ENCODE assay signal across 8 mouse cellular contexts in the genomic region with DNA sequence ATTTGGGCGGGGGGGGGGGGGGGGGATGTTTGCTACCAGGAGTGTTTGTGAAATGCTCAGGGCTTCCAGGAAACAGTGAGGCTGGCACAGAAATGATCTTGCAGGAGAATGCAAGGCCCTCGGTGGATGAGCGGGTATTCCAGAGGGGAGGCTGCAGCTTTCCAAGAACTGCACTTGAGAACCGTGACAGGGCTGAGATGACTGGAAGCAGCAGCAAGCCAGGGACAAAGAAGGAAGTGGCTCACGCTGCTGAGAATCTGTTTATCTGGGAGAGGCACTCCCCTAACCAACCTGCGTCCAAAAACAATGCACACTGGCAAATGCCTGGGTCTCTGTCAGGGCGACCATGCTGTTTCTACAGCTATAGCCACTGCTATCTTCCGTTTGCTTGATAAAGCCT.
A peak's percentile ranks its signal among the peaks of the same experiment; 100 is the strongest.
DNase-seq lines count a peak whose midpoint lies in the region; ATAC-seq and TF ChIP-seq lines count a peak whose summit lies in the region.

No protein-coding gene starts in this region.

- TF ChIP-seq CTCF in cerebellum, adult 2 months (IDR thresholded peaks at IDR 0.05; ENCODE audit: borderline replicate concordance, insufficient read depth, low read depth, low read length): no peak
- TF ChIP-seq CTCF in lung, embryonic 14.5 days (IDR thresholded peaks at IDR 0.05; ENCODE audit: low read depth): no peak
- no peak for TF ChIP-seq CTCF in hindbrain, postnatal 0 days (IDR thresholded peaks at IDR 0.05; ENCODE audit: low read depth)

- H3K9ac ChIP-seq in lung, embryonic 14.5 days: no peak overlapping the region
- no peak overlapping the region for H3K9ac ChIP-seq in hindbrain, postnatal 0 days (replicated peaks; ENCODE audit: low read length)
- H3K9ac ChIP-seq in midbrain, embryonic 14.5 days (replicated peaks; ENCODE audit: low read length): no peak overlapping the region

- 53% methylated on average over 8 of the region's 8 CpGs for WGBS in cerebellum, adult 2 months
- 23% methylated on average over 8 of the region's 8 CpGs for WGBS in lung, embryonic 14.5 days
- 28% methylated on average over 8 of the region's 8 CpGs for WGBS in hindbrain, postnatal 0 days
- WGBS in midbrain, embryonic 14.5 days: 14% methylated on average over 8 of the region's 8 CpGs

- peak; percentile 28 to 42 for DNase-seq in cerebellum, postnatal 10 days
- DNase-seq in cerebellum, adult 2 months: no peak
- peak; percentile 52 for DNase-seq in lung, embryonic 14.5 days
- no peak for DNase-seq in lung, adult 18-20 months
- no peak for DNase-seq in hindbrain, postnatal 0 days (ENCODE audit: low spot score)
- peak; percentile 45 for DNase-seq in midbrain, embryonic 14.5 days
- DNase-seq in adrenal gland, adult 18-20 months (ENCODE audit: low spot score in 2 of 2): no peak

- H3K4me3 ChIP-seq in cerebellum, adult 2 months (replicated peaks; ENCODE audit: insufficient read depth, low read depth, low read length): no peak overlapping the region
- no peak overlapping the region for H3K4me3 ChIP-seq in lung, embryonic 14.5 days (ENCODE audit: low read depth, low read length)
- H3K4me3 ChIP-seq in hindbrain, postnatal 0 days (ENCODE audit: low read length): no peak overlapping the region
- no peak overlapping the region for H3K4me3 ChIP-seq in midbrain, embryonic 14.5 days (replicated peaks; ENCODE audit: low read depth, low read length)

- no peaks in the 10 kb centered on the region for H3K4me1 ChIP-seq in cerebellum, adult 2 months (ENCODE audit: control insufficient read depth, insufficient read depth, low read length)
- peaks cover 36% of the 10 kb centered on the region for H3K4me1 ChIP-seq in lung, embryonic 14.5 days (ENCODE audit: insufficient read depth)
- peaks cover 9% of the 10 kb centered on the region; the same call in 1 of the 2 replicates for H3K4me1 ChIP-seq in hindbrain, postnatal 0 days (ENCODE audit: insufficient read depth, low read length)
- peaks cover 4% of the 10 kb centered on the region; the same call in 1 of the 2 replicates for H3K4me1 ChIP-seq in midbrain, embryonic 14.5 days (ENCODE audit: control insufficient read depth, insufficient read depth, low read length)

- no peaks in the 10 kb centered on the region for H3K9me3 ChIP-seq in lung, embryonic 14.5 days (ENCODE audit: low read depth, low read length)
- no peaks in the 10 kb centered on the region for H3K9me3 ChIP-seq in hindbrain, postnatal 0 days (ENCODE audit: low read length)
- no peaks in the 10 kb centered on the region for H3K9me3 ChIP-seq in midbrain, embryonic 14.5 days (ENCODE audit: control insufficient read depth, low read length)

- no peak overlapping the region for H3K27ac ChIP-seq in cerebellum, adult 2 months (ENCODE audit: insufficient read depth, low read length)
- peak overlapping the region; percentile 76 for H3K27ac ChIP-seq in lung, embryonic 14.5 days (ENCODE audit: low read depth)
- peak overlapping the region; percentile 11; the same call in 1 of the 2 replicates for H3K27ac ChIP-seq in hindbrain, postnatal 0 days
- peak overlapping the region; percentile 66; the same call in 1 of the 2 replicates for H3K27ac ChIP-seq in midbrain, embryonic 14.5 days (replicated peaks; ENCODE audit: low read depth, low read length)

- no peaks in the 10 kb centered on the region for H3K36me3 ChIP-seq in lung, embryonic 14.5 days (ENCODE audit: insufficient read depth)
- no peaks in the 10 kb centered on the region for H3K36me3 ChIP-seq in hindbrain, postnatal 0 days (ENCODE audit: insufficient read depth, low read length)
- H3K36me3 ChIP-seq in midbrain, embryonic 14.5 days (ENCODE audit: control insufficient read depth, insufficient read depth, low read length): no peaks in the 10 kb centered on the region

- no peak for ATAC-seq in lung, embryonic 14.5 days (ENCODE audit: insufficient read depth)
- no peak for ATAC-seq in hindbrain, postnatal 0 days
- ATAC-seq in midbrain, embryonic 14.5 days (ENCODE audit: low FRiP score, low TSS enrichment): no peak; the same call in 1 of the 2 replicates
- ATAC-seq in cerebellum, adult (ENCODE audit: insufficient number of reproducible peaks, low FRiP score, low TSS enrichment): no peak

- TF ChIP-seq POLR2A in cerebellum, adult 2 months (IDR thresholded peaks at IDR 0.05; ENCODE audit: borderline replicate concordance, insufficient read depth, low read length): no peak

- no peaks in the 10 kb centered on the region for H3K27me3 ChIP-seq in cerebellum, adult 2 months (ENCODE audit: control insufficient read depth, insufficient read depth, low read length)
- no peaks in the 10 kb centered on the region for H3K27me3 ChIP-seq in lung, embryonic 14.5 days (ENCODE audit: insufficient read depth, low read length)
- H3K27me3 ChIP-seq in hindbrain, postnatal 0 days (ENCODE audit: insufficient read depth, low read length): no peaks in the 10 kb centered on the region
- no peaks in the 10 kb centered on the region for H3K27me3 ChIP-seq in midbrain, embryonic 14.5 days (ENCODE audit: control insufficient read depth, insufficient read depth, low read length)

- H3K4me2 ChIP-seq in lung, embryonic 14.5 days: no peak overlapping the region
- H3K4me2 ChIP-seq in hindbrain, postnatal 0 days (ENCODE audit: low read depth, low read length): no peak overlapping the region
- no peak overlapping the region for H3K4me2 ChIP-seq in midbrain, embryonic 14.5 days (ENCODE audit: low read length)

Comparison
In these comparisons a context has a peak if more than half of its experiments do, and no peak if none do; other contexts are left out.
1. DNase-seq: peak in cerebellum, postnatal 10 days (2 of 2), lung, embryonic 14.5 days (single experiment) and midbrain, embryonic 14.5 days (single experiment); none in cerebellum, adult 2 months (0 of 2), lung, adult 18-20 months (0 of 2), hindbrain, postnatal 0 days (single experiment) and adrenal gland, adult 18-20 months (0 of 2).